Mouse (Mus musculus) heart, adult 2 months (tissue): ENCODE results near the gene Magi2.

Source experiments
- CTCF ChIP-seq: fragments of 200-600 bp; IDR thresholded peaks from 2 replicates; pipeline ENCODE4 v1.8.1; 2022; ENCODE audit warnings: antibody characterized with exemption, mild to moderate bottlenecking, moderate library complexity
- EP300 ChIP-seq: fragments of 200-500 bp; IDR thresholded peaks from 2 replicates; pipeline ENCODE4 v1.6.1; 2011; ENCODE audit warnings: low read depth, low read length, control low read depth; ENCODE audit not compliant: insufficient read depth
- POLR2A ChIP-seq: fragments of 200-500 bp; IDR thresholded peaks from 2 replicates; pipeline ENCODE4 v1.6.1; 2011; ENCODE audit warnings: mild to moderate bottlenecking, low read depth, low read length, control low read depth; ENCODE audit not compliant: insufficient read depth

GRCm38 (mm10) chr5:20622417-20622816, 1395.6 kb downstream of the Magi2 start:
- no peak for TF ChIP-seq POLR2A
- no peak for TF ChIP-seq CTCF
- no peak for TF ChIP-seq EP300
